Mouse (Mus musculus): ENCODE data around the gene Egr4. TPM values are rescaled to one million over a fixed set of nuclear protein-coding genes. Genes with fewer than 3 reads are reported as not detected.
A peak's percentile ranks its signal among the peaks of the same experiment; 100 is the strongest.

Gene Egr4
- polyA plus RNA-seq, 1 experiment from 2014 or later, result not detected

DNA sequence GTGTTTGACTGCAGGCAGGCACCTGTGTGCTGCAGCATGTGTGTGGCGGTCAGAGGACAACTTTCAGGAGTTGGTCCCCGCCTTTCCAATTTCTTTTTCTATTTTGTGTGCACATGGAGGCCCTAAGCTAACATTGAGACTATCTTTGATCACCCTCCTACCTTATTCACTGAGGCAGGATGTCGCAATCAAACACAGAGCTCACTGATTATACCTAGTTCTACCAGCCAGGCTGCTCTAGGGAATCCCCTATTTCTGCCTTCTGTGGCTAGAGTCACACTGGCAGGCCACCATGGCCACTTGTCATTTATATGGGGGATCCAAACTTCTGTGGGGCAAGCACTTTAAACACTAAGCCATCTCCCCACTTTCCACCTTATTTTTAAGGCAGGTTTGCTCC is 23.7 kb downstream of the Egr4 start:
- WGBS, result 76% methylated on average over 3 of the region's 3 CpGs
- Histone ChIP-seq H3K9me3 (no peaks in the 10 kb centered on the region), H3K4me1 (peaks cover 8% of the 10 kb centered on the region), H3K4me2 (replicated peaks) (no peak overlapping the region), H3K36me3 (no peaks in the 10 kb centered on the region), H3K9ac (replicated peaks) (no peak overlapping the region), H3K4me3 (no peak overlapping the region), H3K27ac (replicated peaks) (no peak overlapping the region), H3K27me3 (peaks cover 29% of the 10 kb centered on the region)
- ATAC-seq (ENCODE audit: low FRiP score, low read depth), result no peak

DNA sequence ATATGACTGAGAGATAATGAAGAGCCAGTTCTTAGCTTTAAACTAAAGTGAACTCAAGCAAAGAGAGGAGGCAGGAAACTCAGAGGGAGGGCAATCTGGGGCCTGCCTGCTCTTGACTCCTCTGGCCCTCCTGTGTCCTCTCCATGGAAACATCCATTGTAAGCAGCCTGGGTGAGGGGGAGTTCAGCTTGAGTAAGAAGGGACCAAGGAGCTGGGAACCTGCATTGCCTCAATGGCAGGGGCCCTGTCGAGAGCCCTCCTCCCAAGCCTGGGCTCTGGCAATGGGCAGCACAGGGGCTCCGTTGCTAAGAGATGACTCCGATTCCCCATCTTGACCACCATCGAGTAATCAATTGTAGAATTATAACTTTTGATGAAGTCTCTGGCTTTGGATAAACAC is 24.9 kb downstream of the Egr4 start:
- no peak overlapping the region for H3K4me3 ChIP-seq
- H3K4me2 ChIP-seq (replicated peaks), result no peak overlapping the region
- H3K27me3 ChIP-seq, result peaks cover 41% of the 10 kb centered on the region
- H3K27ac ChIP-seq (replicated peaks), result no peak overlapping the region
- WGBS, result 24% methylated on average over 4 of the region's 4 CpGs
- peaks cover 18% of the 10 kb centered on the region for H3K4me1 ChIP-seq
- no peak overlapping the region for H3K9ac ChIP-seq (replicated peaks)
- no peak for ATAC-seq (ENCODE audit: low FRiP score, low read depth)
- H3K9me3 ChIP-seq, result no peaks in the 10 kb centered on the region
- no peaks in the 10 kb centered on the region for H3K36me3 ChIP-seq

DNA sequence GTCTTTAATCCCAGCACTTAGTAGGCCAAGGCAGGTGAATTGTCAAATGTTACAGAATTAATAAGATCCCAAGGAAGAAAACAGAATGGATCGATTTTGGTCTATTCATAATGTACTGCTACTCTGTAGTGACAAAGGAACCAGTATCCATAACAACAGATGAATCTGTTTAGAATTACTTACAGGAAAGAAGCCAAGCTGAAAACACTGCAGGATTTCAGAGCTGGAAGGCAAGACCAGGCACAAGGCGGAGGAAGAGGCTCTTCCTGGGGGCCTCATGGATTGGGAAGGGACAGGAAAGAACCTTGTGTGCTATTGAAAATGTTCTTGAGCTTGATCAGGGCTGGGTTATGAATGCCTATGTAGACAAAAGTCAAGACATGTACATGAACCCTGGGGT is 27.7 kb downstream of the Egr4 start:
- H3K4me1 ChIP-seq, result peaks cover 18% of the 10 kb centered on the region
- no peak overlapping the region for H3K9ac ChIP-seq (replicated peaks)
- H3K9me3 ChIP-seq, result no peaks in the 10 kb centered on the region
- no peak overlapping the region for H3K4me2 ChIP-seq (replicated peaks)
- 85% methylated on average over 2 of the region's 2 CpGs for WGBS
- no peaks in the 10 kb centered on the region for H3K36me3 ChIP-seq
- ATAC-seq (ENCODE audit: low FRiP score, low read depth), result no peak
- H3K27me3 ChIP-seq, result peaks cover 58% of the 10 kb centered on the region
- H3K4me3 ChIP-seq, result no peak overlapping the region
- no peak overlapping the region for H3K27ac ChIP-seq (replicated peaks)

DNA sequence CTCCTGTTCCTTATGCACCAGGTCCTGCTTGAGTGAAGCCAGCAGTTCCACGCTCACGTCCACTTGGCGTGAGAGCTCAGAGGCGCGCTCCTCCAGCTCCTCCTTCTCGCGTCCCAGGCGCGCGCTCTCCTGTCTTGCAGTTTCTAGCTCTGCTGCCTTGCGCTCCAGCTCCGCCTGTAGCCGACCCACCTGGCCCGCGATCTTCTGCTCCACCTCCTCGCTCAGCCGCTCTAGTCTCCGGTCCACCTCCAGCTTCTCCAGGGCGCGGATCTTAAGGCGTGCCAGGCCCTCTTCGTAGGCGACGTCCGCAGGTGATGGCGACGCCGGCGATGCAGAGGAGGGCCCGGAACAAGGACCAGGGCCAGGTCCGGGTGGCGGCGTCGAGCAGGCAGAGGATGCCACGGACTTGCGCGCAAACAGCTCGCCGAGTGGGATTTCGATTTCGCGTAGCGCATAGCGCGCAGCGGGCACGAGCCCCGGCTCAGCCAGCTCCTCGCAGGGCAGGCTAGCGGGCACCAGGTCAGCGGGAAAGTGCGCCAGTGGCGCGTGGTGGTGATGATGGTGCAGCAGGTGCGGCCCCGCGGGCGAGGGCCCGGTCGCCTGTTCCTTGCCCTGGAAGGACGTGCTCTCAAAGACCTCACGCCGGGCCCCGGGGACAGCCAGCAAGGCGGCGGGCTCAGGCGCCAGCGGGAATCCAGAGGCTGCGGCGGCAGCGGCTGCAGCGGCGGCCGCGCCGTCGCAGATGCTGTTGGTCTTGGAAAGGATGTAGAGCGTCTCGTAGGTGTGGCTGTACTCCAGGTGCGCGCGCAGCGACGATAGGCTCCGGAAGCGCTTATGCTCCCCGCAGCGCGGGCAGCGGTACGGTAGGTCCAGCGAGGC is 29.3 kb downstream of the Egr4 start:
- peaks cover 18% of the 10 kb centered on the region for H3K4me1 ChIP-seq
- H3K9me3 ChIP-seq, result no peaks in the 10 kb centered on the region
- H3K27ac ChIP-seq (replicated peaks), result no peak overlapping the region
- no peaks in the 10 kb centered on the region for H3K36me3 ChIP-seq
- H3K4me2 ChIP-seq (replicated peaks), result peak overlapping the region; percentile 53
- H3K9ac ChIP-seq (replicated peaks), result peak overlapping the region; percentile 28; the same call in 1 of the 2 replicates
- peak overlapping the region; percentile 37 for H3K4me3 ChIP-seq
- H3K27me3 ChIP-seq, result peaks cover 61% of the 10 kb centered on the region
- 3% methylated on average over 92 of the region's 92 CpGs for WGBS
- ATAC-seq (ENCODE audit: low FRiP score, low read depth), result no peak

DNA sequence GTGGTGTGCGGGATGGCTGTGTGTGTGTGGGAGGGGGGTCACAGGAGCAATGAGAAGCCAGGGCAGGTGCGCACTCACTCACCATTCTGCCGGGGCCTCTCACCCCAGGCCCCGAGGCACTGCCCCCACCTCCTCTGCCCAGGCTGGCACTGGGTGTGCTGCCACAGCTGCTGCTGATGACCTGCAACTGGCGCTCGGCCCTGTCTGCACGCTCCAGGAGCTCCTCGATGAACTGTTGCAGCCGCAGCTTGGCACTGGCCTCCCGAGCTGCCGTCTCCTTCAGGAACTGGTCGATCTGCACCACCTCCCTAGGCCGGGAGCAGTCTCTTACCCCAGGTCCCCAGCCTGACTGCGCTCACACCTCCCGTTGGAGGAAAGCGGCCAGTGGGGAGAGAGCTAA is 32.7 kb downstream of the Egr4 start:
- H3K4me2 ChIP-seq (replicated peaks), result no peak overlapping the region
- H3K9ac ChIP-seq (replicated peaks), result no peak overlapping the region
- H3K4me3 ChIP-seq, result no peak overlapping the region
- H3K27ac ChIP-seq (replicated peaks), result no peak overlapping the region
- ATAC-seq (ENCODE audit: low FRiP score, low read depth), result no peak
- no peaks in the 10 kb centered on the region for H3K36me3 ChIP-seq
- H3K4me1 ChIP-seq, result peaks cover 13% of the 10 kb centered on the region
- no peaks in the 10 kb centered on the region for H3K9me3 ChIP-seq
- peaks cover 49% of the 10 kb centered on the region for H3K27me3 ChIP-seq
- WGBS, result 84% methylated on average over 16 of the region's 16 CpGs

DNA sequence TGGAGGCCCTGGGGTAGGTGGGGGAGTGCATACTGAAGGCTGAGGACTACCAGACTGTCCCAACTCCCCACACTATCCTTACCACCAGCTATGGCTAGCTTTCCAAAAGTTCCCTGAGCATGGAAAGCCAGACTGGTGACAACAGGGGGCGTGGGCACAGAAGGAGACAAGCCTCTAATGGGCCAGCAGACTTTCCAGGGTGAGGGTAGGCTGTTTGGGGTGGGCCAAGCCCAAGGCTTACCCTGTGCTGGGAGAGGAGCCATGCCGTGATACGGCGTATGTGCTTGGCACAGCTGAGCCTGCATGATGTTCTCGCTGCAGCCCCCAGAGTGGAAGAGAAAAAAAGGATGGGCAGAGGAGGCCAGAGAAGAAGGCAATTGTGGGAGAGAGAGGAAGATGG is 33.4 kb downstream of the Egr4 start:
- peaks cover 42% of the 10 kb centered on the region for H3K27me3 ChIP-seq
- H3K27ac ChIP-seq (replicated peaks), result no peak overlapping the region
- no peak overlapping the region for H3K4me3 ChIP-seq
- H3K36me3 ChIP-seq, result no peaks in the 10 kb centered on the region
- WGBS, result 83% methylated on average over 5 of the region's 5 CpGs
- H3K4me2 ChIP-seq (replicated peaks), result no peak overlapping the region
- no peak overlapping the region for H3K9ac ChIP-seq (replicated peaks)
- H3K9me3 ChIP-seq, result no peaks in the 10 kb centered on the region
- no peak for ATAC-seq (ENCODE audit: low FRiP score, low read depth)
- peaks cover 13% of the 10 kb centered on the region for H3K4me1 ChIP-seq

DNA sequence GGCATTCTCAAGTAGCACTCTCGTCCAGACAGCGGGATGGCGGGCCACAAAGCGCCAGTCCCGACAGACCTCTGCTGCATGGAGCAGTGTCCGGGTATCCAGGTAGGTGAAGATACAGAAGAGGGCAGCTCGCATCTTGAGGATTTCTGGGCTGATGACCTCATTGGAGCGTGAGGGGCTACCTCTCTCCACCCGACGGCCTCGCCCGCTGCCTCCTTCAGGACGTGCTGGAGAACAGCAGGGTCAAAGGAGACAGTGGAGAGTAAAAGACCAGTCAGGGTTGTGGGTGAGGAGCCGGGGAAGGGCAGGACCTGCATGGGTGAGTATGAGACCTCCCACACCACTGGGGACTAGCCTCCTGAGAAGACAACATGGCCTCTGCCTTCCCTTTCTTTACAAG is 35.0 kb downstream of the Egr4 start:
- H3K9me3 ChIP-seq, result no peaks in the 10 kb centered on the region
- no peak overlapping the region for H3K27ac ChIP-seq (replicated peaks)
- no peak overlapping the region for H3K4me3 ChIP-seq
- 38% methylated on average over 14 of the region's 14 CpGs for WGBS
- no peak overlapping the region for H3K4me2 ChIP-seq (replicated peaks)
- no peaks in the 10 kb centered on the region for H3K4me1 ChIP-seq
- peaks cover 27% of the 10 kb centered on the region for H3K27me3 ChIP-seq
- no peak overlapping the region for H3K9ac ChIP-seq (replicated peaks)
- no peak for ATAC-seq (ENCODE audit: low FRiP score, low read depth)
- H3K36me3 ChIP-seq, result no peaks in the 10 kb centered on the region; the same call in 1 of the 2 replicates

DNA sequence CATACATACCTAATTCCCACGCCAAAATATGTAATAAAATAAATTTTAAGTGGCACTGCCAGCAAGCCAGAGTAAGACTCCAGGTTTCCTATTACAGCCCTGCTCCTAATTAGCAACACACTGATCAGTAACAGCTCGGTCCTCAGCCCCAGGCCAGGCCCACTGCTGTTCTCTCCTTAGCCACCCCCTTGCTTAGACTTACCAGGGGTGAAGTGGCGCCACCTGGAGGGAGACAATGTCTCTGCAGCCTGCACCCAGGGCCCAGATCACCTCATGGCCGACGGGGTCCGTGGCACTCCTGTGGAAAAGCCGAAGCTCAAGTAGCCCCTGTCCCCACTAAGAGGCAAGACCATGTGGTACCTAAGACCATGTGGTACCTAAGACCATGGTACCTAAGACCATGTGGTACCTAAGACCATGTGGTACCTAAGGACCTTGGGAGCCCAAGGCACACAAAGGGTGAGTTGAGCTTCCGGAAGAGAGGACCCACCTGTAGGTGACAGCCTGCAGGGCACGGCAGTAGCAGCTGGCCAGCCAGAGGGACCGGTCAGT is 35.9 kb downstream of the Egr4 start:
- H3K9ac ChIP-seq (replicated peaks), result no peak overlapping the region
- H3K27me3 ChIP-seq, result peaks cover 17% of the 10 kb centered on the region
- peak; percentile 49; the same call in 1 of the 2 replicates for ATAC-seq (ENCODE audit: low FRiP score, low read depth)
- H3K36me3 ChIP-seq, result no peaks in the 10 kb centered on the region; the same call in 1 of the 2 replicates
- H3K4me3 ChIP-seq, result no peak overlapping the region
- no peaks in the 10 kb centered on the region for H3K9me3 ChIP-seq
- 47% methylated on average over 10 of the region's 10 CpGs for WGBS
- no peak overlapping the region for H3K27ac ChIP-seq (replicated peaks)
- H3K4me1 ChIP-seq, result no peaks in the 10 kb centered on the region
- H3K4me2 ChIP-seq (replicated peaks), result no peak overlapping the region

DNA sequence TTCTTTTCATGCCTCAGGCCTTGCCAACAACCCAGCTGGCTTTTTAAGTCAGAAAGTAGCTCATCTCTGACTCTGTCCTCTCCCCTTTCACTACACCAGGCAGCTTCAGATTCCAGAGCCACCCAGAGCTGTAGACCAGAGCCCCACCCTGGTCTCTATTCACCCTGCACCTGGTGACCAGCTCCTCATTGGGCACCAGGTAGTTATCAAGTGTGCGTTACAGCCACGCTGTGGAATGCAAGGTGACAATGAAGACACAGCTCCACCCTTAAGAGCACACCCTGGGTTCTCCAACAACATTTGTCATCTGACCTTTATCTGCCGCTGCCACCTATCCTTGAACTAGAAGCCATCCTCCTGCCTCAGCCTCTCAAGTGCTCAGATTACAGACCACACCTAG is 37.8 kb downstream of the Egr4 start:
- no peak for ATAC-seq (ENCODE audit: low FRiP score, low read depth)
- H3K27me3 ChIP-seq, result peaks cover 9% of the 10 kb centered on the region
- no peaks in the 10 kb centered on the region; the same call in 1 of the 2 replicates for H3K36me3 ChIP-seq
- no peak overlapping the region for H3K4me2 ChIP-seq (replicated peaks)
- H3K9ac ChIP-seq (replicated peaks), result no peak overlapping the region
- no peak overlapping the region for H3K4me3 ChIP-seq
- H3K4me1 ChIP-seq, result peaks cover 3% of the 10 kb centered on the region; the same call in 1 of the 2 replicates
- no peaks in the 10 kb centered on the region for H3K9me3 ChIP-seq
- WGBS, result 92% methylated on average over 3 of the region's 3 CpGs
- no peak overlapping the region for H3K27ac ChIP-seq (replicated peaks)

DNA sequence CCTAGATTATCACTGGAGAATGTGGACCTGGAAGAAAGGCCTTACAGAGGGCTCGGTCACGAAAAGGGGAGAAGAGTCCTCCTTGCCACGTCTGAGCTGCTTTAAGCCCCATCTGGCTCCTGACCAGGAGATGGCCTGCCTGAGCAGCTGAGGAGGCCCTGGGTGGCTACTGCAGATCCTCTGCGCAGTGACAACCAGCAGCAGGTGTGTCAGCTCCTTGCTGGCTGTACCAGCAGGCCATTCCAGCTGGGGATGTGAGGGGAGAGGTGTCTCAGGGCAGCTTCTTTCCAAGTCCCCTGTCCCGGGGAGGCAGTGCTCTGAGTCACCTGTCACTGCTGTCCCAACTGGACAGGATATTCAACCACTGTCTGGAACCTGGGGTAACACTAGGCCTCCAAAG is 40.8 kb downstream of the Egr4 start:
- Histone ChIP-seq H3K4me1 (peaks cover 3% of the 10 kb centered on the region; the same call in 1 of the 2 replicates), H3K27me3 (peaks cover 2% of the 10 kb centered on the region; the same call in 1 of the 2 replicates), H3K9me3 (no peaks in the 10 kb centered on the region), H3K27ac (replicated peaks) (no peak overlapping the region), H3K4me2 (replicated peaks) (no peak overlapping the region), H3K4me3 (no peak overlapping the region), H3K9ac (replicated peaks) (no peak overlapping the region), H3K36me3 (peaks cover 24% of the 10 kb centered on the region)
- no peak for ATAC-seq (ENCODE audit: low FRiP score, low read depth)
- WGBS, result 50% methylated on average over 5 of the region's 5 CpGs

DNA sequence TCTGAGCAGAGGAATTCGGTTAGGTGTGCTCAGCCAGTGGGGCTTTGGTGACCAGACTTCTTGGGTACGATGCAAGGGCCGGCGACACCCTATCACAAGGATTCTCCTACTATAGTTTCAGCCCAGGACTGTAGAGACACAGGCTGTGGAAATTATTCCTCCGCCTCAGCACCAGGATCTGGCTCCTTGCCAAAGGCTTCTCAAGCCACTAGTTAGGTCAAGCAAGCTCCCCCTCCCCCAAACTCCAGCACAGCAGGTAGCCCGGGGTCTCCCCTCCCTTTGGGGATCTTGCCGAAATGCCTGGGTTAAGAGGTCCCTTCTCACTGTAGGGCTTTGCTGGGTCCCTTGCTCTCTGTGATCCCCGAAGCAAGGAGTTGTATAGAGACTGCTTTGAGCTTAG is 41.4 kb downstream of the Egr4 start:
- no peak for ATAC-seq (ENCODE audit: low FRiP score, low read depth)
- no peak overlapping the region for H3K27ac ChIP-seq (replicated peaks)
- H3K4me2 ChIP-seq (replicated peaks), result no peak overlapping the region
- no peak overlapping the region for H3K4me3 ChIP-seq
- 66% methylated on average over 8 of the region's 8 CpGs for WGBS
- no peaks in the 10 kb centered on the region for H3K27me3 ChIP-seq
- peaks cover 30% of the 10 kb centered on the region for H3K36me3 ChIP-seq
- H3K9me3 ChIP-seq, result no peaks in the 10 kb centered on the region
- no peak overlapping the region for H3K9ac ChIP-seq (replicated peaks)
- peaks cover 3% of the 10 kb centered on the region; the same call in 1 of the 2 replicates for H3K4me1 ChIP-seq

DNA sequence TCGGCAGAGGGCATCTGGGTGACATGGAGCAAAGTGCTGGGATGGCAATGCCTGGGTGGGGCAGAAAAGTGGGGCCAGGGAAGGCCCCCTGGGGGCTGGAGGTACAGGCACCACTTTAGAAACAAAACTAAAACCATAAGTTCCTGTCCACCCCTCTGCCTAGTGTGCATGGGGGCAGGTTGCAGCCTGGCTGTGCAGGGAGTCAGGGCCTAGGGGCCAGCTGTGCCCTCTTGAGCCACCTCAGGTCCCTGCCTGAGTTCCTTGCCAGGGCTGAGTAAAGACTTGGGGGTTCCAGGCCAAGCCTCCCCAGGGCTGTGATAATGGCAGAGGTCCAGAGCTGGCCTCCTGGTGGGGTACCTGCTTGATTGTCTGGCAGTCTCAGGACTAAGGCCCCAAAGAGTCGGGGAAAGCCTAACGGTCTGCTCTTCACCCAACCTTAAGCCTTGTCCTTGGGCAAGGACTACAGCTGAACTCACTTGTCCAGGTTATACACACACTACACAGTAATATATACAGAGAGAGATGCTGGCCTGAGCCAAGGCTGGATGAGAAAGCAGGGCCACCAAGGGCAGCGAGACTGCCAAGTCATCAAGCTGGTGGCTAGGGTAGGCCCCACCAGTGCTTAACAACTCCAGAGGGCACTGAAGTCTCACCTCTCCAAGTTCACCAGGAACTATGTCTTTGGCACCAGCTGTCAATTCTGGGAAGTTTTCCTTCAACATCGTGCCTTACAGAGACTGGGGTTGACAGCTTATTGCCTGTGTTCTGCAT is 43.5 kb downstream of the Egr4 start:
- Histone ChIP-seq H3K4me1 (peaks cover 3% of the 10 kb centered on the region; the same call in 1 of the 2 replicates), H3K9ac (replicated peaks) (no peak overlapping the region), H3K36me3 (peaks cover 51% of the 10 kb centered on the region), H3K27me3 (no peaks in the 10 kb centered on the region), H3K4me2 (replicated peaks) (no peak overlapping the region), H3K9me3 (no peaks in the 10 kb centered on the region), H3K4me3 (no peak overlapping the region), H3K27ac (replicated peaks) (no peak overlapping the region)
- WGBS, result 77% methylated on average over 5 of the region's 5 CpGs
- no peak for ATAC-seq (ENCODE audit: low FRiP score, low read depth)

Data from midbrain, embryonic 12.5 days (tissue).